Mouse (Mus musculus) liver, embryonic 13.5 days (tissue): ENCODE results near the gene Cdk9. TPM values are rescaled to one million over a fixed set of nuclear protein-coding genes. Genes with fewer than 3 reads are reported as not detected.

Experiments used
- ATAC-seq: fragments of 200-750 bp; cut with Nextera tagmentation; 2 replicates; pipeline ENCODE4 v1.8.0; 2017; ENCODE audit warnings: low read depth, mild to moderate bottlenecking, moderate number of reproducible peaks, moderate library complexity
- DNase-seq: peaks from one replicate; pipeline ENCODE4 v3.0.0; 2022
- H3K27ac ChIP-seq: fragments of 300-500 bp; sonication (generic); 2 replicates; pipeline ENCODE4 v1.5.1; 2015; ENCODE audit warnings: moderate library complexity, mild to moderate bottlenecking, inconsistent platforms
- H3K27me3 ChIP-seq: fragments of 300-500 bp; sonication (generic); 2 replicates; pipeline ENCODE4 v1.6.1; 2015; ENCODE audit warnings: mild to moderate bottlenecking, inconsistent platforms
- H3K36me3 ChIP-seq: fragments of 300-500 bp; sonication (generic); 2 replicates; pipeline ENCODE4 v1.6.1; 2015; ENCODE audit warnings: mild to moderate bottlenecking, inconsistent platforms
- H3K4me1 ChIP-seq: fragments of 300-500 bp; sonication (generic); replicated peaks from 2 replicates; pipeline ENCODE4 v1.6.1; 2015; ENCODE audit warnings: inconsistent platforms
- H3K4me2 ChIP-seq: fragments of 300-500 bp; sonication (generic); 2 replicates; pipeline ENCODE4 v1.6.1; 2015; ENCODE audit warnings: inconsistent platforms, mild to moderate bottlenecking, moderate library complexity
- H3K4me3 ChIP-seq: fragments of 300-500 bp; sonication (generic); replicated peaks from 2 replicates; pipeline ENCODE4 v1.5.1; 2015; ENCODE audit warnings: mild to moderate bottlenecking, inconsistent platforms
- H3K9ac ChIP-seq: fragments of 300-500 bp; sonication (generic); 2 replicates; pipeline ENCODE4 v1.6.1; 2015; ENCODE audit warnings: mild to moderate bottlenecking, inconsistent platforms
- H3K9me3 ChIP-seq: fragments of 300-500 bp; sonication (generic); replicated peaks from 2 replicates; pipeline ENCODE4 v1.6.1; 2016; ENCODE audit warnings: inconsistent platforms
- WGBS: fragments of 180-500 bp; shearing (Covaris S2); methylation state at CpG from one replicate; pipeline ENCODE4 v1.1.7; 2015; ENCODE audit not compliant: insufficient replicate concordance; 5-methylcytosine and 5-hydroxymethylcytosine counted together
- polyA plus RNA-seq: library from polyadenylated mRNA; unstranded; fragments of >200 nt; fragmentation: Nextera tagmentation; extraction: Ambion mirVana; gene quantifications from 2 replicates; pipeline ENCODE4 v1.2.1, GENCODE M21; 2015

Cdk9 gene
- polyA plus RNA-seq, 1 experiment from 2014 or later, result 60.4 TPM

DNA sequence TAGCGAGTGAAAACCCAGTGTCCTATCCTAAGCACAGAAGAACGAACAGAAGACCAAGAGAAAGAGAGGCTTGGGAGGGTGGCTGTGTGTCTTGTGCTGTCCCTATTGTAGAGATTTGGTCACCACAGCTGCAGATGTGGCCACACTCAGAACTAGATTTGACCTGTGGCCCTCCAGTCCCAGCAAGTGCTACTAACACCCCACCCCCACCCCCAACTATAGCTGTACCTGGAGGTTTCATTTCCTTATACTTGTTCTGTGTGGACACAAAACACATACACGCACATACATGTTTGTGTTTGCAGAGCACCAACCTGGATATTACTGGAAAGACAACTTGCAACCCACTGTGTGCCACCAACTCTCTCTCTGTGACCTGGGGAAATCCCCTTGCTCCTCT lies 7.2 kb upstream of the Cdk9 start:
- Histone ChIP-seq H3K9me3 (no peaks in the 10 kb centered on the region), H3K27me3 (no peaks in the 10 kb centered on the region), H3K4me3 (no peak overlapping the region), H3K4me1 (peaks cover 22% of the 10 kb centered on the region), H3K4me2 (no peak overlapping the region), H3K9ac (no peak overlapping the region), H3K27ac (no peak overlapping the region), H3K36me3 (no peaks in the 10 kb centered on the region)
- WGBS, result 81% methylated on average over 3 of the region's 3 CpGs
- no peak for DNase-seq
- no peak for ATAC-seq

DNA sequence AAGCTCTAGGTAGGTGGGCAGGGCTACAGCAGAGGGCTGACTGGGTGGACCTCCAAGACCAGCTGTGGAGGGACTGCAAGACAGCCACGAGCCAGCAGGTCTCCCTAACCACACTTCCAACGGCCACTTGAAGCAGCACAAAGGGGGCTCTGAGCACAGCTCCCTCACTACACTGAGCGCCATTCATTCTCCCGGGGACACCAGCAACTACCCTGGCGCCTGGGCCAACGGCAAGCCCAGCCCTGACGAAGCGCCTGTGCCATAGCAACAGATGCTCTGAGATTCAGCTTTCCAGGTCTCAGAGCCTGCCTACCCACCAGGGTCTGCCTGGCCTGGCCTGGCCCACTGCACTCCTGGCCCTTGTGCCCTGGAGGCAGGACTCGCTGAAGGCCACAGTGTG lies 5.9 kb upstream of the Cdk9 start:
- Histone ChIP-seq H3K9ac (no peak overlapping the region), H3K27me3 (no peaks in the 10 kb centered on the region), H3K4me2 (no peak overlapping the region), H3K27ac (no peak overlapping the region), H3K9me3 (no peaks in the 10 kb centered on the region), H3K4me3 (no peak overlapping the region), H3K36me3 (no peaks in the 10 kb centered on the region), H3K4me1 (peaks cover 35% of the 10 kb centered on the region)
- no peak for ATAC-seq
- WGBS, result 48% methylated on average over 9 of the region's 9 CpGs
- no peak for DNase-seq

DNA sequence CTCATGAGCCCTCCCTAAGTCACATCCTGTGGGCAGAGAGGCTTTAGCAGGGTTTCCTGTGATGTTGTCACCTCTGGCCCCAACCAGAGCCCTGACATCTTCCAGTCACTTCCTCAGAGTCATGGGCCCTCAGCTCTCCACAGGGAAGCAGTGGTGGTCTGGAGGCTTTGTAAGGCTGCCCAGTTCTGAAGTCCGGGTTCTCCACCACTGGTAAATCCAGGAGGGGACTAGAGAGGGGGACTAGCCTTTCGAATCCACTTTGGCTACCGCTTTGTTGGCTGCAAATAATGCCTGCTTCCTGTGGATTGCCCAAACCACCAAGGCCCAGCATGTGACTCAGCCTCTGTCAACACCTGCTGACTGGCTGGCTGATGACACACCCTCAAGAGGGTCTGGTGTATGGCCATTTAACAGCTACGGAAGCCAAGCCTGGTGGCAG lies 2.1 kb upstream of the Cdk9 start:
- peaks cover 42% of the 10 kb centered on the region for H3K4me1 ChIP-seq
- no peaks in the 10 kb centered on the region for H3K27me3 ChIP-seq
- DNase-seq, result peak; percentile 27
- 0 out of 2 replicates have a peak overlapping the region, but pooled peaks have one; percentile 23 for H3K9ac ChIP-seq
- peak overlapping the region; percentile 91 for H3K27ac ChIP-seq
- no peak overlapping the region; the same call in 1 of the 2 replicates for H3K4me3 ChIP-seq
- H3K4me2 ChIP-seq, result 0 out of 2 replicates have a peak overlapping the region, but pooled peaks have one; percentile 21
- H3K9me3 ChIP-seq, result no peaks in the 10 kb centered on the region
- WGBS, result 14% methylated on average over 4 of the region's 4 CpGs
- no peak for ATAC-seq
- H3K36me3 ChIP-seq, result peaks cover 16% of the 10 kb centered on the region

DNA sequence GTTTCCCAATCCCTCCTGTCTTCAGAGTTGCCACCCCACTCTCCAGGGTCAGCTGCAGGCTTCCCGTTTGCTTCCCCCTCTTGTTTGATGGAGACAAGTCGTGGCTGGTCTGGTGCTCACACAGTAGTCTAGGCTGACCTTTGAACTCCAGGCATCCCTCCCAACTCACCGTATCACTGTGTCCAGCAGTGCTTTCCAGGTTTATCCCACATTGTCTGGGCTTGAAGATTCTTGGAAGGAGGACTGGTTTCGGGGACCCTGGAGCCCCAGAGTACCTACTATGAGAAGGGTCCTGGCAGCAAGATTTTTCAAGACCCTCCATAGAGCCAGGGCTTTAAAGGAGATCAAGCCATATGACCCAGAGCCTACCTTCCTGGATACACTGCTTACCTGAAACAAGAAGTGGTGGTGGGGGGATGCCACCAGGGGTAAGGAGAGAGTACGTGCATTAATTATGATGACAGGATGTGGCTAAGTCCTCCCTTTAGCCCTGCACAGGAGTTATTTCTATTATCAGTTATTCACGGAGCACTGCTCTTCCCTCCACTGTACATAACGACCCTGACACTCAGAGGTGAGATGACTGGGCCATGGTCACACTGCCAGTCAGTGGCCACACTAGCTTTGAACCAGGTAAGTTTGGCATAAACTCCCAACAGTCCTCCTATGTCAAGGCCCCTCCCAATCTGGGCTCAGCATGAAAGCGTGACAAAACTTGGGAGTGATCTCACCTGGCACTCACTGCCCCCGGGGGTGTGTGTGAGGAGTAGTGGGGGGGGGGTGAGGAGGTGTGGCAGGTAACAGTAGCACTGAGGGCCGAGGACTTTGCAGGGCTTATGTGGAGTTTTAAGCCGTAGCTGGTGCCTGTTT lies 1.5 kb upstream of the Cdk9 start:
- peak overlapping the region; percentile 90 for H3K9ac ChIP-seq
- H3K4me3 ChIP-seq, result peak overlapping the region; percentile 93; the same call in 1 of the 2 replicates
- DNase-seq, result no peak

DNA sequence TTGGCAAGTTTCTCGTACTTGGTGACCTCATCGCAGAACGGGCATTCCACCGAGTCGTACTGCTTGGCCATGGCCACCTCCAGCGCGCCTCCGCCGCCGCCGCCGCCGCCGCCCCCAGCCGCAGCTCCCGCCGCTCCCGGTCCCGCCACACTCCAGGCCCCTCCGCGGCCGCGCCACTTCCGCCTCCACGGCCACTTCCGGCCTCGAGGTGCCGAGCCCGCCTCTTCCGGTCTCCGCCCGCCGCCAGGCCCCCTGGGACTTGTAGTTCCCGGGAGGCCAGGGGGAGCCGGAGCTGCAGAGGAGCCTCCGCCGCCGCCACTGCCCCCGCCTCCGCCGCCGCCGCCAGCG lies 316 bp downstream of the Cdk9 start:
- H3K36me3 ChIP-seq, result peaks cover 41% of the 10 kb centered on the region
- peak; percentile 86 for ATAC-seq
- H3K4me2 ChIP-seq, result peak overlapping the region; percentile 89
- H3K9me3 ChIP-seq, result no peaks in the 10 kb centered on the region
- WGBS, result under 1% methylated on average over 43 of the region's 44 CpGs
- no peaks in the 10 kb centered on the region for H3K27me3 ChIP-seq
- peak overlapping the region; percentile 90 for H3K9ac ChIP-seq
- peak overlapping the region; percentile 93 for H3K4me3 ChIP-seq
- H3K27ac ChIP-seq, result peak overlapping the region; percentile 91
- peak; percentile 92 for DNase-seq
- peaks cover 53% of the 10 kb centered on the region for H3K4me1 ChIP-seq

More for the DNA sequence above, 1.5 kb upstream of the Cdk9 start:
- WGBS, result 33% methylated on average over 11 of the region's 11 CpGs
- H3K4me1 ChIP-seq, result peaks cover 46% of the 10 kb centered on the region
- H3K27me3 ChIP-seq, result no peaks in the 10 kb centered on the region
- H3K4me2 ChIP-seq, result peak overlapping the region; percentile 89
- ATAC-seq, result no peak
- peak overlapping the region; percentile 91 for H3K27ac ChIP-seq
- peaks cover 23% of the 10 kb centered on the region for H3K36me3 ChIP-seq
- H3K9me3 ChIP-seq, result no peaks in the 10 kb centered on the region

DNA sequence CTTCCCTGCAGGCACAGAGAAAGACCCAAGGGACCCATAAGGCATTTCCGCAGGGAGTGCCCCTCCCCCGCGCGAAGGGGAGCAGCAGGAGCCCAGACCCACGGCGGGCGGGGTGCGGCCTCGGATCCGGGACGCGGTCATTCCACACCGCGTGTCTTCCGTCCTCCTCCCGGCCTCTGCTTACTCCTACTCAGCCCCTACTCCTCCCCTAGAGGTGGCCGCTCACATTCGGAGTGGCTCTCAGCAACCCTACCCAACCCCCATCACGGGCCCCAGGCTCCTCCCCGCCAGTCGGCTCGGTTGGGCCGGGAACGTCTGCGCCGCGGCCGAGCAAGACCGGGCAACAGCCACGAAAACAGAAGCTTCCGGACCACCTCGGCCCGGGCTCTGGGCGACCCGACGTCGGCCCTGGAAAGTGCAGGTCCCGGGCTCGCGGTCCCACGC lies 746 bp downstream of the Cdk9 start:
- DNase-seq (peak; percentile 77), ATAC-seq (peak; percentile 74)
- Histone ChIP-seq H3K4me2 (peak overlapping the region; percentile 89), H3K27me3 (no peaks in the 10 kb centered on the region), H3K4me1 (peaks cover 53% of the 10 kb centered on the region), H3K36me3 (peaks cover 45% of the 10 kb centered on the region), H3K9me3 (no peaks in the 10 kb centered on the region), H3K9ac (peak overlapping the region; percentile 90), H3K27ac (peak overlapping the region; percentile 91), H3K4me3 (peak overlapping the region; percentile 93)
- under 1% methylated on average over 41 of the region's 41 CpGs for WGBS

DNA sequence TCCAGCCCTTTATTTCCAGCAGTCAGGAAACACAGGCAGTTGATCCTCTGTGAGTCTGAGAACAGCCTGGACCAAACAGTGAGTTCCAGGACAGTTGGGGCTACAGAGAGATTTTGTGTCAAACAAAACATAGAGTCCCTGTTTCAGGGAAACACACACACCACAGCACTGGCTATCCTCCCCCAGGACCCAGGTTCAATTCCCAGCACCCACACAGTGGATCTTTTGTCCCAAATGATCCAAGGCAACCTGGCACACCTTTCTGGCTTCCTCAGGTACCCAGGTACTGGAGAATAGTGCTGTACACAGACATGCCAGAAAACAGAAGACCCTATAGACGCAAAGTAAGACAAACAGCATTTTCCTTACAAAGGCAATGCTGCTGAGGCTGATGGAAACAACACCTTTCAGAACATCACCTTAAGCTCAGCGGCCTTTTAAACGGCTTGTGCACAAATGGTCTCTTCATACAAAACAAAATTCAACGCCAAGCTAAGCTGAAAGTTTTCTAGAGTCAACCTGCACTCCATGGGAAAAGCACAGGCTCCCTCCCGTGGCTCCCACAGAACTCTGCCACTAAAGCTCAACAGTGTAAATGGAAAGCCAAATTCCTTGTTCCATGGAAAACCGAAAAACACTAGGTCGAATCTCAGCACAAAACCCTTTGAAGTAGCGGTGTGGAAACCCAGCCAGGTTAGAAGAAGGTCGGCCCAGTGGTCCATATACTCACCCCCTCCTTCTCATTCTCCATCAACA lies 1.4 kb downstream of the Cdk9 start:
- Histone ChIP-seq H3K9ac (peak overlapping the region; percentile 90), H3K4me1 (peaks cover 53% of the 10 kb centered on the region), H3K36me3 (peaks cover 52% of the 10 kb centered on the region)

DNA sequence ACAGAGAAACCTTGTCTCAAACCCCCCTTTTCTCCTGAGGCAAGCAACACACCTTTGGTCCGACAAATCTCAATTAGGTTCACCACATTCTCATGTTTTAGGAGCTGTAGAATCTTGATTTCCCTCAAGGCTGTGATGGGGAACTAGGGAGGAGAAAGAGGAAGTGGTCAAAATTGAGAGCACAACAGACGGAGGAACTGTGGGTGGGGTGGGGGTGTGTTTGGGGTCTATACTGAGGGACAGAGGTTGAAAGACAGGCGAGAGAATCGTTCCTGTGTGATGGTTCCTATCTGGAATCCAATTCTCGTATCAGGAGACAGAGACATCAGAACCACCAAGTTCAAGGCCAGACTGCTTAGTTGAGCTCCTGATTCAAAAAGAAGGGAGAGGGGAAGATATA lies 2.5 kb downstream of the Cdk9 start:
- peaks cover 62% of the 10 kb centered on the region for H3K36me3 ChIP-seq
- no peaks in the 10 kb centered on the region for H3K9me3 ChIP-seq
- no peak overlapping the region for H3K27ac ChIP-seq
- H3K9ac ChIP-seq, result no peak overlapping the region
- 32% methylated on average over 5 of the region's 5 CpGs for WGBS
- DNase-seq (no peak), ATAC-seq (no peak)
- peaks cover 53% of the 10 kb centered on the region for H3K4me1 ChIP-seq
- H3K4me3 ChIP-seq, result 0 out of 2 replicates have a peak overlapping the region, but pooled peaks have one; percentile 93
- H3K27me3 ChIP-seq, result no peaks in the 10 kb centered on the region
- peak overlapping the region; percentile 12 for H3K4me2 ChIP-seq

More for the DNA sequence above, 1.4 kb downstream of the Cdk9 start:
- H3K9me3 ChIP-seq, result no peaks in the 10 kb centered on the region
- WGBS, result 16% methylated on average over 9 of the region's 9 CpGs
- H3K4me2 ChIP-seq, result peak overlapping the region; percentile 89
- no peaks in the 10 kb centered on the region for H3K27me3 ChIP-seq
- ATAC-seq (no peak), DNase-seq (no peak)
- peak overlapping the region; percentile 93 for H3K4me3 ChIP-seq
- peak overlapping the region; percentile 91 for H3K27ac ChIP-seq

DNA sequence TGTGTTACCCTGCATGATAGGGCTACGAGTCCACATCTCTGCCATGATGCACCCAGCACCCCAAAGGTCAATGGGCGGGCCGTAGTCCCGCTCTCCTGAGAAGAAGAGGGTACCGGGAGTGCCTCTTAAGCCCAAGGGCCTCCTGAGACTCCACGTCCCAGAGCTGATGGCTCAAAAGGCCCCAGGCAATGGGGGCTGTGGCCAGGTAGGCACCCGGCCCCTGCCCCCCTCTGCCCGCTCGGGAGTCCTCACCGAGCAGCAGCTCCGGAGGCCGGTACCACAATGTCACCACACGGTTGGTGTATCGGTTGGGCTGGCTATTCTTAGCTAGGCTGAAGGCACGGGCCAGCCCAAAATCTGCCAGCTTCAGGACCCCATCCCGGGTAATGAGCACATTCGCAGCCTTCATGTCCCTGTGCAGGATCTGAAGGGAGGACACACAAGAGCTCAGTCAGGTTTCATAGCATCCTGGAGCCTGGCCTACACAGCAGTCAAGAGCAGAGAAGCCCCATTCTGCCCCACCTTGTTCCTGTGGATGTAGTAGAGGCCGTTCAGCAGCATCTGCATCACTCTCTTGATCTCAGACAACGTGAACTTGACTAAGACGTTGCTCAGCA lies 3.2 kb downstream of the Cdk9 start:
- 0 out of 2 replicates have a peak overlapping the region, but pooled peaks have one; percentile 12 for H3K4me2 ChIP-seq
- no peaks in the 10 kb centered on the region for H3K9me3 ChIP-seq
- DNase-seq (no peak), ATAC-seq (no peak)
- peaks cover 47% of the 10 kb centered on the region for H3K4me1 ChIP-seq
- H3K27ac ChIP-seq, result no peak overlapping the region
- no peak overlapping the region; the same call in 1 of the 2 replicates for H3K9ac ChIP-seq
- WGBS, result 85% methylated on average over 20 of the region's 20 CpGs
- H3K27me3 ChIP-seq, result no peaks in the 10 kb centered on the region
- no peak overlapping the region for H3K4me3 ChIP-seq
- peaks cover 70% of the 10 kb centered on the region for H3K36me3 ChIP-seq

DNA sequence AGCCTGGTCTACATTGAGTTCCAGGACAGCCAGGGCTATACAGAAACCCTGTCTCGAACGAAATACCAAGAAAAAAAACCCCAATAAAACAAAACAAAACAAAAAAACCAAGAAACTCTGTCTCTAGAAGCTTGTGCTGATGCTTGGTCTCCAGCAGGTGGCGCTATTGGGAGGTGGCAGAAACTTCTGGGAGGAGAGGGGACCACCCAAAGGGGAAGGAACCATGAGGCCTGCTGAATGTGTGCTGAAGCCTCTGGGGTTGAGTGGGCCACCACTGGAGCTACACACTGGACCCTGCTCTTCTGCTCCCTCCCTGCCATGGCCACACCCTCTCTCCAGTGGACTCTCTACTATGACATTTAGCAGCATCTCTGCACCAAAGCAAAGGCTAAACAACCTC lies 4.2 kb downstream of the Cdk9 start:
- DNase-seq (peak; percentile 49), ATAC-seq (no peak)
- H3K4me2 ChIP-seq, result no peak overlapping the region
- no peak overlapping the region for H3K27ac ChIP-seq
- no peak overlapping the region for H3K4me3 ChIP-seq
- peaks cover 39% of the 10 kb centered on the region for H3K4me1 ChIP-seq
- H3K36me3 ChIP-seq, result peaks cover 80% of the 10 kb centered on the region
- no peak overlapping the region for H3K9ac ChIP-seq
- no peaks in the 10 kb centered on the region for H3K9me3 ChIP-seq
- WGBS, result 31% methylated on average over 3 of the region's 3 CpGs
- no peaks in the 10 kb centered on the region for H3K27me3 ChIP-seq

DNA sequence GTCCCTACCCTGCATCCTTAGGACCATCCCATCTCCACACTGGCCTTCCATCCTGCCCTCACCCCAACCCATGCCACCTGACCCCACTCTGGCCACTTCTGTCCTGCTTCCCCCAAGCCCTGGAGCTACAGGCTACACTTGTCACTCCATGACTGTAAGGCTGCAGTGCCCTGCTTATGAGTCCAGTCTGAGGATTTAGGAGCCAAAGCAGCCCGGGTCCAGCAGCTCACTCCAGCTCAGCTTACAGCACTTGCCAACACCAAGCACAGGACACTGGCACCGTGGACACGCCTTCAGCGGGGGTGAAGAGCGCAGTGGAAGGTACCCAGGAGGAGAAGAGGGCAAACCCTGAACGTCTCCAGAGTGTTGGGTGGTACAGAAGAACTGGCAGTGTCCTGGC lies 5.9 kb downstream of the Cdk9 start:
- Histone ChIP-seq H3K4me3 (no peak overlapping the region), H3K4me2 (no peak overlapping the region), H3K36me3 (peaks cover 91% of the 10 kb centered on the region), H3K9me3 (no peaks in the 10 kb centered on the region), H3K27ac (no peak overlapping the region), H3K9ac (no peak overlapping the region), H3K4me1 (peaks cover 44% of the 10 kb centered on the region), H3K27me3 (no peaks in the 10 kb centered on the region)
- 86% methylated on average over 6 of the region's 6 CpGs for WGBS
- DNase-seq (no peak), ATAC-seq (no peak)
